Mouse (Mus musculus) T-helper 1 cell (primary cell): ENCODE results near the gene Rhebl1.

Source experiments
- in situ Hi-C: fragments of 300-600 bp; cut with MboI, MseI; formaldehyde crosslinking; loops from one replicate; pipeline ENCODE4 v1.15.1; 2025; ENCODE audit warnings: high pct_unique_total_duplicates

The Rhebl1 gene

DNA sequence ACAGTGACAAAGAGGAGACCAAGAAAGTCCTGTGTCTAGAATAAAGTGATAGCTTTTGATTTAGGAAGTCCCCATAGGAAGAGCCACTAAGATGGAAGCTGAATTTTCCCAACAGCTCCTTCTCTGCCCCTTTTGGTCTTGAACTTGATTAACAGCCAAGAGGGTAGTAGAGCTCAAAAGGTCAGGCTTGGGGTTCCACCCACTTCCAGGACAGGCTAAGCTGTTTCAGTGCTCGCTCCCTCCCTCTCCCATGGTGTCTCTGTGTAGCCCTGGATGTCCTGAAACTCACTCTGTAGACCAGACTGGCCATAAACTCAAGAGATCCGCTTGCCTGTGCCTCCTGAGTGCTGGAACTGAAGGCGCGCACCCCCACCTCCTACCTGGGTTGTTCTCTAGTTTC, 21.7 kb upstream of the Rhebl1 start:
- in situ Hi-C loops = loop anchor here (5.0 kb wide), 1 partner anchor 84 kb away; the partner anchor contains the start of gene Prkag1

- in situ Hi-C loops = loop anchor here (5.0 kb wide), 1 partner anchor 83 kb away; the partner anchor contains the start of gene Prkag1
Measured at GRCm38 (mm10) chr15:98914903-98915302, 20.6 kb upstream of the Rhebl1 start.

DNA sequence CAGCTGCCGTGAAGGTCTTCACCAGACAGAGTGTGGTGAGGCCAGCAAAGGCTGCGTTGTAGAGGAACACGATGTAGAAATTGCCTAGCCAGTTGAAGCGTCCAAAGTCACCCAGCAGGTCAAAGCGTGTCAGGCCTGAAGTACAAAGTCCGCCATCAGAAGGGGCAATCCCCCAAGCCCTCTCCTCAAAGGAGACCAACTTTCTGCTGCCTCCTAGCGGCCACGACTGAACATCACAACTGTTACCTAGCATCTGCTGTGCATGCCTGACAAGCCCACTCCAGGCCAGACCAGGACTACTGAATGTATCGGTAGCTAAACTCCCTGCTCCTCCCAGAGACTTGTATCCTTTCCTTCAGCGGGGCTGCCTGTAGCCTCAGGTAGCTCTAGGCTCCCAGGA, 10.4 kb upstream of the Rhebl1 start:
- in situ Hi-C loops = loop anchor here (5.0 kb wide), 1 partner anchor 98 kb away; no protein-coding TSS in a partner anchor

DNA sequence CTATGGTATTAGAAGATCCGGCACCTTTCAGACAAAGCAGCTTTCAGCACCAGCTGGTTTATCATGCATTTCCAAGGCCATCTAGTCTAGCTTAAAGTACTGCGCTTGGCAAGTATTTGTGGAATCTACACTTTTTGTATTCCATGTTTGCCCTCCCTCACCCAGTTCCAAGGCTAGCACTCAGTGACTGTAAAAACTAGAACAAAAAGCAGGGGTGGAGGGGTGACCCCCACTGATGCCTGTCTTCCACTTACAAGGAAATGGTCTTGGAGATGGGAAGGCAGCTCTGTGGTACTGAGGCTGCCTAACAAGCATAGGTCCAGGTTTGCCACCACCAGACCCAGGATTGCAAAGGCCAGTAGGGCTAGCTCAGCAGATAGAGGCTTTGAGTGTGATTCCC, 8.3 kb upstream of the Rhebl1 start:
- in situ Hi-C loops = loop anchor here (5.0 kb wide), 1 partner anchor 100 kb away; no protein-coding TSS in a partner anchor

- in situ Hi-C loops = loop anchor here (5.0 kb wide), 1 partner anchor 101 kb away; no protein-coding TSS in a partner anchor
Measured at GRCm38 (mm10) chr15:98901530-98901929, 7.2 kb upstream of the Rhebl1 start.

GRCm38 (mm10) chr15:98897928-98898800, 3.8 kb upstream of the Rhebl1 start, which contains the start of gene Dhh:
Gene Dhh, minus strand, starts transcription at chr15:98898540.
- in situ Hi-C loops = no loop called here

DNA sequence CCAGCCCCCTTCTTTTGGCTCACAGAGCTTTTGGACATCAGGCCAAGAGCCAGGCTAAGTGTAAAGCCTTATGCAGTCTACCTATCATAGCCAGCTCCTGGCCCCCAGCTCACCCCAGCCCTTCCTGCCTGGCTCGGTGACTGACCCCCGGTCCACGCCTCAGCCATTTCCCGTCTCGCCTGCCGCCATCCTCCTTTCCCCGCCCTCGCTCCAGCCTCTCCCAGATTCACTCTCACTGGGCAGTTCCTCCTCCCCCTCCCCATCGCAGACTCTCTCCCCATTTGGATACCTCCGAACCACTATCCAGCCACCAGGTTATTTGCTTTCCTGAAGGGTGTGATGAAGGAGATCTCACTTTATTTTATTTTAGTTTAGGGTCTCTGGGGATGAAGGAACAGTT, 3.2 kb upstream of the Rhebl1 start:
- in situ Hi-C loops = no loop called here

DNA sequence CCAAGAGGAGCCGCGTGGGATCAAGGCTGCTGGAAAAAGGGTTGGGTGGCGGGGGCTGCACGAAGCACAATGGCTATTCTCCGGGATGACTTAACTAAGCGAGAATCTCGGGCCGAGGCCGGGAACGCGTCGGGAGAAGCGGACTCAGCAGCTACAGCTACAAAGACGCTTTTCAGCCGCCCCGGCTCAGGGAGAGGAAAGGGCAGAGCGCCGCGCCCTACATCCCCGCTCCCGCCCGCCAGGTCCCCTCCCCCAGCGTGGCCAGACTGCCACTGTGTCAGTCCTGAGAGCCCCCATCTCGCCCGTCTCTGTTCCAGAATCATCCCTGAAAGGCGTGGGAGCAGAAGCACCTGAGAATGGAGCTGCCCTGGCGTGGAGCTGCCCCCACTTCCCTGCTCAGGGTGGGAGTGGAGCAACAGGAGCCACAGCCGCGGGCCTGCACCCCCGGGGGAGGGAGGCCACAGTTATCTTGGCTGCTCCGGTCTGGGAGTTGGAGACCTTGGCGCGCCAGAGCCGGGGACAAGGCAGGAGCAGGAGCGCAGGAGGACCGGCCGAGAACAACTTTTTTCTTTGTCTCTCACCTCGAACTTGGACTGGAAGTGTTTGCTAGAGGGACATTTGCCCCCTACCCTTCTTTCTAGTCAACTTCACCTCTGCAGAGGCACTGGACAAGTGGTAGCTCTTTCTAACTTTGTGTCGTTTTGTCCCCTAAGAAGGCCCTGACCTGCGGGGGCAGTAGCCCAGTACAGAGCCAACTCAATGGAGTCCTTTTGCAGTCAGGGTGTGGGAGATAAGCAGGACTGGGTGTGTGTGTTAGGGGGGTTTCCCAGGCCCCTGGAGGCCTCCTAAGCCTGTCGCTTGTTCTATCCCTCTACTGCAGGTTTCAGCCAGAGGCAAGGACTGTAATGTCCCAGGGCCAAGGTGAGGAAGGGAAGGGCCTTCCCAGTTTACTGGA, 1.6 kb upstream of the Rhebl1 start:
- in situ Hi-C loops = no loop called here

GRCm38 (mm10) chr15:98894746-98895634, 650 bp upstream of the Rhebl1 start:
- in situ Hi-C loops = no loop called here

GRCm38 (mm10) chr15:98893036-98893435, 1.3 kb downstream of the Rhebl1 start:
- in situ Hi-C loops = no loop called here

- in situ Hi-C loops = no loop called here
Measured at GRCm38 (mm10) chr15:98891907-98892606, 2.3 kb downstream of the Rhebl1 start.

DNA sequence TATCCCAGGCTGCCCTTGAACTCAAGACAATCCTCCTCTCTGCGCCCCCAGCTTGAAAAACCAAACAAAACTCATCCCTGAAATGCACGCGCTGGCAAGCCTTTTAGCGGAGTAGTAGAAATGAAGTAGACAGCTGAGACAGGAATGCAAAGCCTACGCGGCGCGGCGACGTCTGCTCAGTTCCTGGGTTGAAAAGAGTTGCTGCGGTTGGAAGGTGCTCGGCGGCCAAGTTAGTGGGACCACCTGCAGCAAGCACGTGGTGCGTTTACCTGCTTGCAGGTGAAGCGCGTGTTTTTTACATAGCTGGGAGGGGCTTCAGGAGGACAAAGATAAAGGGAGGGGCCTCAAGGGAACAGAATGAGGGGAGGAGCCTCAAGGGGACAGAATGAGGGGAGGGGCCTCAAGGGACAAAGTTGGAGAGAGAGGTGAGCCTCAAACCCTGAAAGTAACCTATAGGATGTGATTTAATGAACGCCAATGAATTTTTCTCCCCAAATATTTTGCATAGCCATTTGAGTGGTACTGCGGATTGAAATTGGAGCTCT, 3.1 kb downstream of the Rhebl1 start:
- in situ Hi-C loops = no loop called here

DNA sequence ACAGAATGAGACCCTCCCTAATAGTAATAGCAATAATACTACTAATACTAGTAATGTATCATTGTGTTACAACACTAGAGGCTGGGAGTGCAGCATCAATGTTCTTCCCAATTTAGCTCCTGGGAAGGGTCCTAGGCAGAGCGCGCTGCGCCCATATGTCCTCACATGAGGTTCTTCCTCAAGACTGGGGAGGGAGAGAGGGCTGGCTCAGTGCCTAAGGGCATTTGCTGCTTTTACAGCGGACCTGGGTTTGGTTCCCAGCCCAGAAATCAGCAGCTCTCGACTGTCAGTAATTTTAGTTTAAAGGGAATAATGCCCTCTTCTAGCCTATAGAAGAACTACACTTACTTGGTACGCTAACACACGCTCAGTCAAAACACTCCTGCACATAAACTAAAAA, 6.8 kb downstream of the Rhebl1 start:
- in situ Hi-C loops = no loop called here

GRCm38 (mm10) chr15:98886667-98887387, 7.5 kb downstream of the Rhebl1 start:
- in situ Hi-C loops = no loop called here

DNA sequence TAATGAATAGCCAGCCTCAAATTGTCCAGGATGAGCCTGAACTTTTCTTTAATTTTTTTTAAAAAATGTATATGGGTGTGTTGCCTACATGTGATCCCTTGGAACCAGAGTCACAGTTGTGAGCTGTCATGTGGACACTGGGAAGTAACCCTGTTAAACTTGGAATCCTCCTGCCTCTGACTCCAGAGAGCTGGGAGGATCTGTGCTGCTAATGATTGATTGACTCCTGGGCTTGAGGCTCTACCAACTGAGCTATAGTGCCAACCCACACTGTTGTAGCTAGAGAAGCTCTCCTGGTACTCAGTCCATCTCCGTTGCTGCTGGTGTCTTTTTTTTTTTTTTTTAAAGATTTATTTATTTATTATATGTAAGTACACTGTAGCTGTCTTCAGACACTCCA, 10.2 kb downstream of the Rhebl1 start:
- in situ Hi-C loops = no loop called here

DNA sequence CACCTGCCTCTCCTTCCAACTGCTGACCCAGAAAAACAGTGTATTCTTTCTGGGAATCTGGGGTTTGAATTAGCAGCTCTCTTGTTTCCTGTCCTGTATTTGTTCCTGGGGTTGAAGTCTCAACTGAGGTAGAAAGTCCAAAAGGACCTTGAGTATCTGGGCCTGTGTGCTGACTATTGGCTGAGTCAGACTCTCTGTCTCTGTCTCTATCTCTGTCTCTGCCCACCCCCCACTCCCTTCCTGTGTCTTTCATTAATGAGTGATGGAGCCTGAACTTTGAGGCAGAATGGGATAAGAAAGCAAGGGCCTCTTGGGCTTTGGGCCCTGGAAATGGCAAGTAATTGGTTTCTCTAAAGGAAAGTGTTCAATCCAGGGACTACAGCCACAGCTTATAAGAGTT, 10.7 kb downstream of the Rhebl1 start:
- in situ Hi-C loops = no loop called here

- in situ Hi-C loops = no loop called here
Measured at GRCm38 (mm10) chr15:98881656-98882008, 12.7 kb downstream of the Rhebl1 start.

DNA sequence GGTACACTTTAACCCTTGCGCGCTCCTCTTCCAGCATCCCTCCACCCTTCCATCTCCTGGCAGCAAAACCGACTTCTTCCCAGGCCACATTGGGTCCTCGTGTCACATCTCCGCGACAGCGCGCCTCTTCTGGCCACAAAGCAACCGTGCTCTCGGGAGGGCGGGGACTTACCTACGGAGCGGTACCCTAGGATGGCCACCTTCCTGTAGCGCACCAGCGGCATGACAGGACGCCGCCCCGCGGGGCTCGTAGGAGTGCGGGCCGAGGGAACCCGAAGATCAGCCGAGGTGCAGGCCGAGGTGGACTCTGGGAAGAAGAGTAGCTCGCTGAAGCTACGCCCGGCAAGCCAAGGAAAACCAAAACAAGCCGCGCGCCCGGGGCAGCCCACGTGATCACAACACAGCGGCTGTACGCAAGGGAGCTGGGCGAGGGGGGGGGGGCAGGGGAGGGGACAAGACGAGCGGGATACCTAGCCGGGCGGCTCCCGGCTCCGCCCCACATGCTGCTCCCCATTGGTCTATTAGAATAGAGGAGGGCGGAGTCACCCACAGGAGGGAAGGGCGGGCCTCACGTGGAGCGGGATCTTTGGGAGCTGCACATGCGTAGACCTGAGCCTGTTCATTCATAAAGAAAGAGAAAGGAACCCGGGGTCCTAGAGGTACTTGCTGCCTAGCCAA, 13.2 kb downstream of the Rhebl1 start:
- in situ Hi-C loops = no loop called here

DNA sequence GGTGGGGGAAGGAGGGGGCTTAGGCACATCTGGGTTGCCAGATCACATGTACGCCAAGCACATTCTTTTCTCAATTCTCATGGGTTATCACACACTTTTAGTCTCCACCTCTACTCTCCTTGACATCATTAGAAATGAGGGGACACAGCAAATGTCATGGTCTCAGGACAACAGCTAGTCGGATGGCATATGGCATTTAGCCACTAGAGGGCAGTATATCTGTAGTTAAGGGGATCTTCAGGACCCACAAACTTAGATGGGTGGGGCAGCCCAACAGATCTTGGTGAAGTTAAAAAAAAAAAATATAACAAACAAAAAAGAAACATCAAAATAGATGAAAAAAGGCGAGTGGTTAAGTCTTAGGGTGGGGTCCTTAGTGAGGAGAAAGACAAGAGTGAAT, 17.0 kb downstream of the Rhebl1 start:
- in situ Hi-C loops = no loop called here
